Mouse (Mus musculus) olfactory bulb, adult 2 months (tissue): ENCODE measurements around the gene Cyp11a1.

Experiments used
- CTCF ChIP-seq: fragments of 200-500 bp; IDR thresholded peaks from 2 replicates; pipeline ENCODE4 v1.5.1; 2012; ENCODE audit warnings: low read depth, mild to moderate bottlenecking, low read length, moderate library complexity; ENCODE audit not compliant: insufficient read depth
- POLR2A ChIP-seq: fragments of 200-500 bp; IDR thresholded peaks from 2 replicates; pipeline ENCODE4 v1.6.1; 2012; ENCODE audit warnings: mild to moderate bottlenecking, low read depth, low read length, moderate library complexity; ENCODE audit not compliant: insufficient read depth

DNA sequence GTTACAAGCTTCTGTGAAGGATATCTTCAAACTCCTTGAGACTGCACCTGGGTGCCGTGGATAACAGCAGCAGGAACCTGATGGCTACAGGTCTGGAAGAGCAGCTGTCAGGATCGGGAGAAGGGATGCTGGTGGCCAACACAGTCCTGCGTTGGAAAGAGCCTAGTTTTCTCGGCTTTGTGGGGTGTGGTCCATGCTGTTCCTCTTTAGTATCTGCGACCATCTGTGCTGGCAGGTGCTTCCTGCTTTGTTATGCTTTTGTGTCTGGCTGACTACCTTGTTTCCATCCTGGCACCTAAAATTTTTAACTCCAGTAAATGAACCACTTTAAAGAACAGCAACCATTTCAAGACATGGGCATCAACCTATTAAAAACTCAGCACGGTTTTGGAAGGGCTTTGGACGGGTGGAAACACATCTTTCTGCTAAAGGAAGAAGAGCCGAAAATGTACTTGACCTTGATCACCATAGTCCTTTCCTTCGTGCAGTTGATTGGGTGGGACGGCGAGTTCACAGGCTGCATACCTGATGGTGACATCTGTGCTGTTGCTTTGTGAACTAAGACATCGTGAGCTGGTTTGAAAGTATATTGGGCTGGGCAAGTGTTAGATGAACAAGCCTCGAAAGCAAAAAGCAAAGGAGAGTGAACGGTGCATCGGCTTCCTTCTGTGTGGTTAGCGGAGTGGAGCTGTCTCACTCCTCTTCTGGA lies at the start of gene Cyp11a1:
- TF ChIP-seq CTCF: no peak
- TF ChIP-seq POLR2A: no peak
